Mouse (Mus musculus) intestine, postnatal 0 days (tissue): ENCODE data around the gene Grap. TPM values are rescaled to one million over a fixed set of nuclear protein-coding genes. Genes with fewer than 3 reads are reported as not detected.
"Not testable (repeated sequence)": the region's sequence is repeated elsewhere in the genome, so short reads cannot be mapped to it uniquely, and the experiment has no call there.

ENCODE experiments used
- ATAC-seq: fragments of 200-750 bp; cut with Nextera tagmentation; 2 replicates; pipeline ENCODE4 v1.8.0; 2017; ENCODE audit warnings: mild to moderate bottlenecking, moderate TSS enrichment, moderate library complexity
- H3K27ac ChIP-seq: fragments of 300-500 bp; sonication (generic); 2 replicates; pipeline ENCODE4 v1.5.1; 2014; ENCODE audit warnings: mild to moderate bottlenecking, low read depth, low read length, moderate library complexity
- H3K27me3 ChIP-seq: fragments of 300-500 bp; sonication (generic); replicated peaks from 2 replicates; pipeline ENCODE4 v1.6.1; 2014; ENCODE audit warnings: low read length, mixed read lengths; ENCODE audit not compliant: control insufficient read depth, insufficient read depth
- H3K36me3 ChIP-seq: fragments of 300-500 bp; sonication (generic); 2 replicates; pipeline ENCODE4 v1.6.1; 2014; ENCODE audit warnings: mild to moderate bottlenecking, moderate library complexity; ENCODE audit not compliant: control insufficient read depth, insufficient read depth
- H3K4me1 ChIP-seq: fragments of 300-500 bp; sonication (generic); replicated peaks from 2 replicates; pipeline ENCODE4 v1.6.1; 2014; ENCODE audit warnings: antibody characterized with exemption, low read length, mixed read lengths; ENCODE audit not compliant: control insufficient read depth, insufficient read depth
- H3K4me2 ChIP-seq: fragments of 300-500 bp; sonication (generic); replicated peaks from 2 replicates; pipeline ENCODE4 v1.6.1; 2014; ENCODE audit warnings: low read depth, mild to moderate bottlenecking, moderate library complexity
- H3K4me3 ChIP-seq: fragments of 300-500 bp; sonication (generic); 2 replicates; pipeline ENCODE4 v1.5.1; 2014; ENCODE audit warnings: low read depth, low read length
- H3K9ac ChIP-seq: fragments of 300-500 bp; sonication (generic); 2 replicates; pipeline ENCODE4 v1.6.1; 2014; ENCODE audit warnings: mild to moderate bottlenecking, low read depth, low read length
- H3K9me3 ChIP-seq: fragments of 300-500 bp; sonication (generic); 2 replicates; pipeline ENCODE4 v1.6.1; 2016; ENCODE audit warnings: mixed run types; ENCODE audit not compliant: control insufficient read depth
- CTCF ChIP-seq: sonication (generic); IDR thresholded peaks from 2 replicates; pipeline ENCODE4 v1.5.1; 2016; ENCODE audit warnings: low read depth, mild to moderate bottlenecking, control low read depth, antibody characterized with exemption, moderate library complexity
- WGBS: fragments of 180-500 bp; shearing (Covaris S2); extraction: QIAGEN DNeasy Blood & Tissue Kit; methylation state at CpG from one replicate; pipeline ENCODE4 v1.1.7; 2014; 5-methylcytosine and 5-hydroxymethylcytosine counted together
- polyA plus RNA-seq: library from polyadenylated mRNA; unstranded; fragments of >200 nt; fragmentation: Nextera tagmentation; extraction: Ambion mirVana; gene quantifications from 2 replicates; pipeline ENCODE4 v1.2.1, GENCODE M21; 2015

The Grap gene
- polyA plus RNA-seq, 1 experiment from 2014 or later, result 3.9 TPM

DNA sequence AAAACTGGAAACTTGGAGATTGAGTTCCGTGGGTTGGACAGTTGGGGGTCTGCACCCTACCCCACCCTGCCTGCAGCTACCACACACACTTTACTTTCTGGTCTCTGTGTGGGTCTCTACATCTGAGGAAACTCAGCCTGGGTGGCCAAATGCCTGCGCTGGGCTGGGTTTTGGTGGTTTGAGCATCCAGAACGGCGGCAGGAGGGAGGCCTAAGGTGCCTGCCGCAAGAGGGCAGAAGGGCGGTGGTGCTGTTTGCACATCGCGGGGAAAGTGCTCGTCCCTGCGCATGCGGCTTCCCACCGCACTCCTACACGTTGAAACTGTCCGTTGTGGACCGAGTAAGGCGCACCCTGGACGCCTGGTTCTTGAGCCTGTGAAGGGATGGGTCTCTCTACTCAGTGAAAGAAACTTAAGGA, 32.8 kb upstream of the Grap start:
- 0 out of 2 replicates have a peak overlapping the region, but pooled peaks have one; percentile 13 for H3K9ac ChIP-seq

DNA sequence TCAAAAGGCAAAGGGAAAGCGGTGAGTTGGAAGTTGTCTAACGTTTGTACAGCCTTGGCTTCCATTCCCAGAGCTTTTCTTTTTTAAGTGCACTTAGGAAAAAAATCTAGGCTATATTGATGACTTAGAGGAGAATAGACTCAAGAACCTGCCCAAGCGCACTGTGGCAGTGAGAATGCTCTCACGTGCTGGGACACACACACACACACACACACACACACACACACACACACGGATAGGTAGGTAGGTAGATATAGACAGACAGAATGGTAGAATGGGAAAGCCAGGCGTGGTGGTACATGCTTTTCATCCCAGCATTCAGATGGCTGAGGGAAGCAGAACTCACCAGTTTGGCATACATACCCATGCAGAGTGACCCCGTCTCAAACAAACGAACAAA, 32.3 kb upstream of the Grap start:
- Histone ChIP-seq H3K36me3 (no peaks in the 10 kb centered on the region), H3K9me3 (no peaks in the 10 kb centered on the region), H3K27me3 (no peaks in the 10 kb centered on the region), H3K4me3 (0 out of 2 replicates have a peak overlapping the region, but pooled peaks have one; percentile 22), H3K4me1 (no peaks in the 10 kb centered on the region), H3K4me2 (peak overlapping the region; percentile 62), H3K9ac (no peak overlapping the region), H3K27ac (no peak overlapping the region)
- no peak for ATAC-seq
- 57% methylated on average over 8 of the region's 8 CpGs for WGBS
- no peak for TF ChIP-seq CTCF

More for the DNA sequence above, 32.8 kb upstream of the Grap start:
- H3K4me1 ChIP-seq, result no peaks in the 10 kb centered on the region
- H3K36me3 ChIP-seq, result no peaks in the 10 kb centered on the region
- no peaks in the 10 kb centered on the region for H3K27me3 ChIP-seq
- H3K27ac ChIP-seq, result 0 out of 2 replicates have a peak overlapping the region, but pooled peaks have one; percentile 10
- 1% methylated on average over 16 of the region's 17 CpGs for WGBS
- H3K4me3 ChIP-seq, result peak overlapping the region; percentile 22
- H3K9me3 ChIP-seq, result no peaks in the 10 kb centered on the region
- ATAC-seq, result peak; percentile 62; the same call in 1 of the 2 replicates
- peak overlapping the region; percentile 62 for H3K4me2 ChIP-seq
- TF ChIP-seq CTCF, result peak; percentile 97

DNA sequence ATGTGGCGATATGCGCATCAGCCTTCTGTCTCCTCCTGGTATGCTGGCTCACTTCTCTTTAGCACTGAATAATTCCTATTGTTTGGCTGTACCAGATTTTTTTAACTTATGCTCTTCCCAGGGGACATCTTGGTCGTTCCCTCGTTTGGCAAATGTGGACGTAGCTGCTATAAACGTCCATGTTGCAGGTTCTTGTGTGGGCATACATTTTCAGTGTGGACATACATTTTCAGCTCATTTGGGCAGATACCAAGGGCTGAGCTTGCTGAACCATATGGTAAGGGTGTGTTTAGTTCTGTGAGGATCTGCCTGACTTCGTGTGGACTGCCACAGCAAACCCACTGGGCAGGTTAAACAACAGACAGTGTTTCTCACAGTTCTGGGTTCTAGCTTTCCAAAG, 27.9 kb upstream of the Grap start:
- Histone ChIP-seq H3K4me3 (no peak overlapping the region), H3K9me3 (no peaks in the 10 kb centered on the region), H3K9ac (no peak overlapping the region), H3K36me3 (no peaks in the 10 kb centered on the region), H3K27me3 (no peaks in the 10 kb centered on the region), H3K27ac (no peak overlapping the region), H3K4me1 (no peaks in the 10 kb centered on the region), H3K4me2 (no peak overlapping the region)
- no peak for TF ChIP-seq CTCF
- ATAC-seq, result no peak
- WGBS, result 75% methylated on average over 7 of the region's 7 CpGs

DNA sequence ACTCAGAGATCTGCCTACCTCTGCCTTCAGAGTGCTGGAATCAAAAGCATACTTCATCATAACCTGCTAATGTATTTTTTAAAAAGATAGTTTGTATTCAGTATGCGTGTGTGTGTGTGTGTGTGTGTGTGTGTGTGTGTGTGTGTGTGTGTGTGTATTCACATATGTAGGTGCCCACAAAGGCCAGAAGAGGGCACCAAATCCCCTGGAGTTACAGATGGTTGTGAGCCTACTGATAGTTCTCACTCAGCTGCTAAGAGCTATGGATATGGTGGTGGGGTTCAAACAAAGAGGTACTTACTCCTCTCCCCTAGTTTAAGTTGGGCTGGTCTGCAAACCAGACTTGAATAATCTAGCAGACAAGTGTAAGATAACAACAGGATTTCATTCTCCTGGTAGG, 26.6 kb upstream of the Grap start:
- no peaks in the 10 kb centered on the region for H3K36me3 ChIP-seq
- H3K27me3 ChIP-seq, result no peaks in the 10 kb centered on the region
- no peaks in the 10 kb centered on the region for H3K4me1 ChIP-seq
- no peak for TF ChIP-seq CTCF
- H3K9me3 ChIP-seq, result no peaks in the 10 kb centered on the region
- H3K27ac ChIP-seq, result no peak overlapping the region
- ATAC-seq, result no peak
- no peak overlapping the region for H3K4me2 ChIP-seq
- no peak overlapping the region for H3K9ac ChIP-seq
- WGBS, result 95% methylated on average over 1 of the region's 1 CpGs
- no peak overlapping the region for H3K4me3 ChIP-seq

DNA sequence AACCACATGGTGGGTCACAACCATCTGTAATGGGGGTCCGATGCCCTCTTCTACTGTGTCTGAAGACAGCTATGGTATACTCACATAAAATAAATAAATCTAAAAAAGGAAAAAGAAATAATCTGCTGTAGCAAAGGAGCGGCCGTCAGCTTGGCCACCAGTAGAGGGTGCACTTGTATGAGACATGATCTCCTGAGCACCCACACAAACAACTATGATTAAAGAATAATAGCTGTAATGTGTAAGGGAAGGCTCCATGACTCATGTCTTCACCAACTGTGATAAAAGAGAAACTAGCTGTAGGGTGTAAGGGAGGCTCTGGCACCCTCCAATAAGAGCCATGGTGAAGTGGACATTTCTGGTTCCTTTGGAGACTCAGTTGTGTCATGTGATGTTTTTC, 23.4 kb upstream of the Grap start:
- H3K9me3 ChIP-seq, result no peaks in the 10 kb centered on the region
- H3K4me2 ChIP-seq, result no peak overlapping the region
- H3K9ac ChIP-seq, result no peak overlapping the region
- H3K36me3 ChIP-seq, result no peaks in the 10 kb centered on the region
- WGBS, result 56% methylated on average over 3 of the region's 3 CpGs
- ATAC-seq, result 0 out of 2 replicates have a peak, but pooled peaks have one; percentile 57
- H3K27ac ChIP-seq, result no peak overlapping the region
- H3K4me1 ChIP-seq, result no peaks in the 10 kb centered on the region
- no peaks in the 10 kb centered on the region for H3K27me3 ChIP-seq
- peak; percentile 72 for TF ChIP-seq CTCF
- no peak overlapping the region for H3K4me3 ChIP-seq

DNA sequence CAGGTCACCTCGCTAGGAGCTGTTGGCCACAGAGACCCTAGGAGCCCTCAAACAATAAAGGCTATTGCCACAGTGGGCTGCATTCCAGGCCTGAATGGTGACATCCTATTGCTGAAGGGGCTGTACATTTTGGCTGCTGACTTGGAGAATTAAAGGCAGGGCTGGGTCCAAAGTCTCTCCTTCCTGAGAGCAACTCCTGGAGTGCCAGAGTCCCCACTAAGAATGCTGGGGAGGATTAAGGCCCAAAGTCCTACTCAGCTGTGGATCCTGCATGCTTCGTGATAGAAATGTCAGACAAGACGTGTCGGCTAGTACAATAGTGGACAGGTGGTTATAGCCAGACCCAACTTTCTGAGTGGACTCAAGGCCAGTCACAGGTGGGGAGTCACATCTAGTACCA, 16.8 kb upstream of the Grap start:
- H3K36me3 ChIP-seq, H3K4me2 ChIP-seq, H3K27ac ChIP-seq, H3K27me3 ChIP-seq, H3K9ac ChIP-seq, H3K4me3 ChIP-seq, H3K4me1 ChIP-seq, H3K9me3 ChIP-seq: not testable (repeated sequence)
- WGBS, result 58% methylated on average over 3 of the region's 4 CpGs
- ATAC-seq, result peak; percentile 74

DNA sequence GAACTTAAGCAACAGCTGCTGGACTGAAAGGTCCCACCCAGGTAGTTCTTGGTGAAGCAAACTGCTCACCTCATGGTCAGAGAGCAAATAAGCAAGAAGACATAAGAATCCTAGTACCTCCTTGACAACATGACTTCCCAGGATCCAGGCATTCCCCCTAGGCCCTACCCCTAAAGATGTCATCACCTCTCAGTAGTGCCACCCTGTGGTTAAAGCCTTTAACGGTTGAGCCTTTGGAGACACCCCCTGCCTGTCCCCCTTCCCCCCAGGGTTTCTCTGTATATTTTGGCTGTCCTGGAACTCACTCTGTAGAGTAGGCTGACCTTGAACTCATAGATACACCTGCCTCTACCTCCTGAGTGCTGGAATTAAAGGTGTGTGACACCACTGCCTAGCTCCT, 15.7 kb upstream of the Grap start:
- no peak overlapping the region for H3K9ac ChIP-seq
- no peak for ATAC-seq
- H3K4me3 ChIP-seq, result no peak overlapping the region
- H3K4me1 ChIP-seq, result no peaks in the 10 kb centered on the region
- TF ChIP-seq CTCF, result peak; percentile 42
- H3K27ac ChIP-seq, result no peak overlapping the region
- no peaks in the 10 kb centered on the region for H3K9me3 ChIP-seq
- H3K4me2 ChIP-seq, result no peak overlapping the region
- H3K27me3 ChIP-seq, result no peaks in the 10 kb centered on the region
- no peaks in the 10 kb centered on the region for H3K36me3 ChIP-seq
- 54% methylated on average over 1 of the region's 1 CpGs for WGBS
